Mouse (Mus musculus): ENCODE data around the gene Flot1. TPM values are rescaled to one million over a fixed set of nuclear protein-coding genes. Genes with fewer than 3 reads are reported as not detected.

Flot1 gene
- total RNA-seq (2014; rRNA removed) (18.0 and 19.5 TPM in 2 replicates), polyA plus RNA-seq (2012; rRNA removed) (19.6 and 26.7 TPM in 2 replicates)

DNA sequence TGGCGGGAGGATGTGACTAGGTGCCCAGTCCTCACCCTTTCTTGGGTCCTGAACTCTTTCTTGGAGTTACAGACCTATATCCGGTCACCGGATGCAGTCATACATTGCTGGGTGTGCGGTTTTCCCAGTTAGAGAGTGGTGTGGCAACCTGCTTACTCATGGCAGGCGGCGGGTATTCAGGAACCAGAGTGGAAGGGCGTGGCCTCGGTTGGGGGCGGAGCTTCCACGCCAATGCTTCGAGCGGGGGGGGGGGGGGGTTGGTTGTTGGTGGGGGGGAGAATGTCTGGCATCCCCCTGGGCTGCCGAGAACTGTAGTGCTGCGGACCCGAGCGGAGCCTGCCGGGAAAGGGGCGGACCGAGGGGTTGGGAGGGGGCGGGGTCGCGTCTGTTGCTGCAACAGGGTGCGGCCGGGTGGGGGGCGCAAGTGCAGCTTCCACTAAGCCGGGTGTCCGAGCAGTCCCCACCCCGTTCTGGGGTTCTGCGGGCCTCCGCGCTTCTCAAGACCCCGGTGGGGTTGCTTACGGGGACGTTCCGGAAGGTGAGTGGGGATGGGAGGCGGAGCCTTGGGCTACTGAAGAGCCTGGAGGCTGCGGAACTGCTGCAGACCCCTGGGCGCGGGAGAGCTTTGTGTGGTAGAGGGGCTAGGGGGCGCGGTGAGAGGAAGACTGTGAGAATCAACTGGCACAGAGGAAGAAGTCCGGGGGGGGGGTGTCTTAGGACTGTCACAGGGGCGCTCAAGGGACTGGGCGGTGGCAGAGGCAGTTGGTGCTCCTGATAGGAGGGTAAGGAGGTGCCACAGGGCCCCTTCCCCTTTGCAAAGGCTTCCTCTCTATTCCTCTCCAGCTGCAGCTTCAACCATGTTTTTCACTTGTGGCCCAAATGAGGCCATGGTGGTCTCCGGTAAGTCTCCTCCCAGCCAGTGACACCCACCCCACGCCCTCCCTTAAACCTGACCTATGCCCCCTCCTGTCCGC is at the start of gene Flot1:
Gene Flot1, plus strand, starts transcription at position 267 of the 974 bp plus-strand sequence.
- Histone ChIP-seq H3K36me3 (ENCODE audit: control insufficient read depth, insufficient read depth, low read length) (no peaks in the 10 kb centered on the region), H3K4me3 (ENCODE audit: insufficient read depth, low read depth, low read length) (peak within 1 kb of the TSS; percentile 79), H3K27ac (replicated peaks; ENCODE audit: insufficient read depth, low read depth, low read length) (peak within 1 kb of the TSS; percentile 78), H3K9ac (ENCODE audit: low read depth, low read length) (peak within 1 kb of the TSS; percentile 83), H3K27me3 (ENCODE audit: control insufficient read depth, insufficient read depth, low read length) (no peaks in the 10 kb centered on the region), H3K79me2 (ENCODE audit: control insufficient read depth, insufficient read depth, low read length) (no peaks in the 10 kb centered on the region), H3K4me1 (ENCODE audit: control insufficient read depth, insufficient read depth, low read length) (0 out of 2 replicates have a peak, but pooled peaks cover 6% of the 10 kb centered on the region)
- WGBS, result 2% methylated on average over 46 of the region's 47 CpGs
- TF ChIP-seq POLR2A (IDR thresholded peaks at IDR 0.05; ENCODE audit: extremely low read depth, insufficient read depth, low read length) (no peak), CTCF (IDR thresholded peaks at IDR 0.05; ENCODE audit: low read depth, low read length) (no peak)
- DNase-seq (ENCODE audit: extremely low read depth, low read depth, low spot score), result peak; percentile 71

DNA sequence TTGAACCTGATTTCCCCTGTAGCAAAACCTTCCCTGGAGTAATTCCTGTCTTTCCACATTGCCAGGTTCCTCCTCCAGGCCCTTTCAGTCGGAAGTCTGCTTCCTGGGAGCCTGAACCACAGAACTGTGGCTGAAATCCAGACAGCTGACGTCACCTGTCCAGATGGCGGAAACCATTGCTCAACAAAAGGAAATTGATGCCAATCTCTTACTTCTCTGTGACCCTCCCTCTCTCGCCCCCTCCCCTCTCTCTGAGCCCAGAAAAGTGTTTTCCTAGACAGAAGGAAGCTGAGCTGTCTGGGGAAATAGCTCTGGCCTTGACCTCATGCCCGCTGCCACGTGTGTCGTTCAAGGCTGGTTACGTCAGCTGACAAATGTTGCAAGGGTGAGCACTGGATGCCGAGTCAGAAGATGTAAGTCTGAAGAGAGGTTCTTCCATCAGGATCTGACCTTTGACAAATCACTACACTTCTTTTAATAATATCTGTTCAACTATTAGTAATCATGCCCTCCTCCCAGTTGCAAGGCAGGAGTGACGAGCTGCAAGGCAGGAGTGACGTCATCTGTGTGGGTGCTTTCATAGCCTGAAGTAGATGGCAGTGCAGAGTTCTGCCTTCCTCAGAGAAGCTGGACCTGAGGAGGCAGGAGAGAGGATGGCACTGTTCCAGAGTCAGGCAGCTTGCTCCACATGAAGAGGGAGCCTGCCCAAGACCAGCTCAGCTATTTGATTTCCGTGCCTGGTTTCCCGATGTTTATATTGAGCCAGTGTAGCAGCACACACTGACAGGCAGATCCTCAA is 46.0 kb upstream of the Flot1 start:
- Histone ChIP-seq H3K9ac (ENCODE audit: low read depth, low read length) (no peak overlapping the region), H3K4me1 (ENCODE audit: control insufficient read depth, insufficient read depth, low read length) (peaks cover 4% of the 10 kb centered on the region; the same call in 1 of the 2 replicates), H3K27ac (replicated peaks; ENCODE audit: insufficient read depth, low read depth, low read length) (no peak overlapping the region; the same call in 1 of the 2 replicates), H3K4me3 (ENCODE audit: insufficient read depth, low read depth, low read length) (no peak overlapping the region), H3K27me3 (ENCODE audit: control insufficient read depth, insufficient read depth, low read length) (no peaks in the 10 kb centered on the region), H3K79me2 (ENCODE audit: control insufficient read depth, insufficient read depth, low read length) (no peaks in the 10 kb centered on the region), H3K36me3 (ENCODE audit: control insufficient read depth, insufficient read depth, low read length) (no peaks in the 10 kb centered on the region)
- DNase-seq (ENCODE audit: extremely low read depth, low read depth, low spot score), result peak; percentile 70
- no peak for TF ChIP-seq POLR2A (IDR thresholded peaks at IDR 0.05; ENCODE audit: extremely low read depth, insufficient read depth, low read length)
- no peak for TF ChIP-seq CTCF (IDR thresholded peaks at IDR 0.05; ENCODE audit: low read depth, low read length)
- 10% methylated on average over 13 of the region's 13 CpGs for WGBS

DNA sequence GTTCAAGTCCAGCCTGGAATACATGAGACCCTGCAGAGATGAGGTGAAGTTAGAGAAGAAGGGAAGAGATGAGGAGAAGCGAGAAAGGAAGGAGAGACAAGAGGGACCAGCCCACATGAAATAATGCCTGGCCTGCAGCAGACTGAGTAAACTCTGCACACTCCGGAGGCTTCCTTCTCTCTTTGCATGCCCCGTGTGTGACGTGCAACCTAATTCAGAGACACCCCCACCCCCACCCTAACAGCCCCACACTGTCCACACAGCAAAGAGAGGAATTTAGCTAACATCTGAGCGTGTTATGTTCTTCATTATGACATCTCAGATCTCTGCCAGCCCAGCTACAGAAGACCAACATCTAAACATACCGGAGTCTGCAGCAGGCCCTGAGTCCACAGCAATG is 44.1 kb upstream of the Flot1 start:
- Histone ChIP-seq H3K4me3 (ENCODE audit: insufficient read depth, low read depth, low read length) (no peak overlapping the region), H3K27me3 (ENCODE audit: control insufficient read depth, insufficient read depth, low read length) (no peaks in the 10 kb centered on the region), H3K79me2 (ENCODE audit: control insufficient read depth, insufficient read depth, low read length) (no peaks in the 10 kb centered on the region), H3K27ac (replicated peaks; ENCODE audit: insufficient read depth, low read depth, low read length) (no peak overlapping the region), H3K9ac (ENCODE audit: low read depth, low read length) (no peak overlapping the region), H3K4me1 (ENCODE audit: control insufficient read depth, insufficient read depth, low read length) (peaks cover 4% of the 10 kb centered on the region; the same call in 1 of the 2 replicates), H3K36me3 (ENCODE audit: control insufficient read depth, insufficient read depth, low read length) (no peaks in the 10 kb centered on the region)
- WGBS, result 90% methylated on average over 6 of the region's 6 CpGs
- DNase-seq (ENCODE audit: extremely low read depth, low read depth, low spot score), result no peak
- TF ChIP-seq CTCF (IDR thresholded peaks at IDR 0.05; ENCODE audit: low read depth, low read length), result no peak
- no peak for TF ChIP-seq POLR2A (IDR thresholded peaks at IDR 0.05; ENCODE audit: extremely low read depth, insufficient read depth, low read length)

DNA sequence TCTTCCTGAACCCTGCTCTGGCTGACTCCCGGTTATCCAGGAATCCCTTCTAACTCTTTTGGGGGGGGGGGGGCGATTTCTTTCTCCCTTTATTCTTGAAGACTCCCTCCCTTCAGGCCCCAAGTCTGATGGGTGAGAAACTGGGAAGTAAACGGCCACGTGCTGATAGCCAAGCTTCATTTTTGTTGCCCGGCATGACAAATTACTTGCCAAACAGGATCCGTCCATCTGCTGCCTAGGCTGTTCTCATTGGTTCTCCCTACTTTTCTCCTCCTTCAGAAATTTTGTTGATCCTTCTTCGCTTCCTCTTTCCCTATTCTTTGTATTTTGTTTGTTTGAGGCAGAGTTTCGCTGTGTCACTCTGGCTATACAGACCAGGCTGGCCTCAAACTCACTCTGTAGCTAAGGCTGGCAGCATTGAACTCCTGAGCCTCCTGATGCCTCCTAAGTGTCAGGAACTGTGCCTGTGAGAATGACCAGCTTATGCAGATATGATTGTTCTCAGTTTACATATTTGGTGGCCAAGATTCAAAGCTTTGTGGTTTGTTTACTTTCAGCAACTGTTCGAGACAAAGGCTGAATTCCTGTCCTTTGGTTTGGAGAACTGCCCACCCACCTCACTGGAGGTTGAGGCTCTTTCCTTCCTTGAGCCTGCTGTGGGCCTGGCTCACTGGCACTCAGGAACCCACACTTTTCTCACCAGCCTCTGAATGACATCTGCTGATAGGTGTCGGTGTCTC is 43.4 kb upstream of the Flot1 start:
- Histone ChIP-seq H3K79me2 (ENCODE audit: control insufficient read depth, insufficient read depth, low read length) (no peaks in the 10 kb centered on the region), H3K4me3 (ENCODE audit: insufficient read depth, low read depth, low read length) (no peak overlapping the region), H3K36me3 (ENCODE audit: control insufficient read depth, insufficient read depth, low read length) (no peaks in the 10 kb centered on the region), H3K27ac (replicated peaks; ENCODE audit: insufficient read depth, low read depth, low read length) (no peak overlapping the region), H3K27me3 (ENCODE audit: control insufficient read depth, insufficient read depth, low read length) (no peaks in the 10 kb centered on the region), H3K4me1 (ENCODE audit: control insufficient read depth, insufficient read depth, low read length) (peaks cover 4% of the 10 kb centered on the region; the same call in 1 of the 2 replicates), H3K9ac (ENCODE audit: low read depth, low read length) (no peak overlapping the region)
- no peak for TF ChIP-seq POLR2A (IDR thresholded peaks at IDR 0.05; ENCODE audit: extremely low read depth, insufficient read depth, low read length)
- no peak for TF ChIP-seq CTCF (IDR thresholded peaks at IDR 0.05; ENCODE audit: low read depth, low read length)
- no peak for DNase-seq (ENCODE audit: extremely low read depth, low read depth, low spot score)
- WGBS, result 79% methylated on average over 10 of the region's 10 CpGs

DNA sequence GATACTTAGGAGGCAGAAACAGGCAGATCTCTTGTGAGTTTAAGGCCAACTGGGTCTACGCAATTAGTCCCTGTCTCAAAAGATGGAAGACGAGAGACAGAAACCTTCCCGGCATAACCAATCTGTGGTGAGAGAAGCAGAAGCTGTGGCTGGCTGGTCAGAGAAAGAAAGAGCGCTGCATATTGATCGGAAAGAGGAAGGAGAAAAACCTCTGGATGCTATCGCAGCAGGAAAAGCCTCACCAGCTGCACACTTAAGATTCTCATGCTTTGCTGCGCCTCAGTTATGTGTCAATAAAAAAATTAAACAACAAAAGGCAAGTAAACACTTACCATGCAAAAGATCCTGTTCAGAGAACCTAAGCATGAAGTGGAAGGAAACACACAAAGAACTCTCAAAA is 42.7 kb upstream of the Flot1 start:
- H3K9ac ChIP-seq (ENCODE audit: low read depth, low read length), result no peak overlapping the region
- H3K4me1 ChIP-seq (ENCODE audit: control insufficient read depth, insufficient read depth, low read length), result peaks cover 4% of the 10 kb centered on the region; the same call in 1 of the 2 replicates
- WGBS, result 93% methylated on average over 7 of the region's 7 CpGs
- H3K4me3 ChIP-seq (ENCODE audit: insufficient read depth, low read depth, low read length), result no peak overlapping the region
- no peaks in the 10 kb centered on the region for H3K79me2 ChIP-seq (ENCODE audit: control insufficient read depth, insufficient read depth, low read length)
- TF ChIP-seq POLR2A (IDR thresholded peaks at IDR 0.05; ENCODE audit: extremely low read depth, insufficient read depth, low read length) (no peak), CTCF (IDR thresholded peaks at IDR 0.05; ENCODE audit: low read depth, low read length) (no peak)
- H3K27me3 ChIP-seq (ENCODE audit: control insufficient read depth, insufficient read depth, low read length), result no peaks in the 10 kb centered on the region
- no peak for DNase-seq (ENCODE audit: extremely low read depth, low read depth, low spot score)
- H3K36me3 ChIP-seq (ENCODE audit: control insufficient read depth, insufficient read depth, low read length), result no peaks in the 10 kb centered on the region
- no peak overlapping the region for H3K27ac ChIP-seq (replicated peaks; ENCODE audit: insufficient read depth, low read depth, low read length)

All from liver, adult 2 months (tissue).